Comparison of ENCODE assay signal across 21 mouse cellular contexts in genomic region chr13:84625527-84625926, GRCm38 (mm10).
DNase-seq lines count a peak whose midpoint lies in the region; ATAC-seq and TF ChIP-seq lines count a peak whose summit lies in the region.
"Had no signal": no experiment of that assay in that cellular context is flagged by ENCODE, and none has a peak within 500 bp of the region (broad histone marks: within the 10 kb centered on the region; RNA-seq: fewer than 3 reads in every experiment).

No protein-coding gene starts in this region.

- H3K4me1 ChIP-seq in kidney, postnatal 0 days (replicated peaks; ENCODE audit: insufficient read depth, low read length), result no peaks in the 10 kb centered on the region
- H3K4me1 ChIP-seq: embryonic facial prominence, embryonic 15.5 days; heart, embryonic 13.5 days; hindbrain, embryonic 15.5 days had no signal

- H3K4me2 ChIP-seq in kidney, postnatal 0 days (ENCODE audit: low read length), result no peak overlapping the region
- H3K4me2 ChIP-seq: embryonic facial prominence, embryonic 15.5 days; heart, embryonic 13.5 days; hindbrain, embryonic 15.5 days had no signal

- TF ChIP-seq CTCF in kidney, postnatal 0 days (IDR thresholded peaks at IDR 0.05; ENCODE audit: low read depth), result no peak

- no peak for ATAC-seq in kidney, postnatal 0 days (replicated peaks; ENCODE audit: low FRiP score, low read depth)
- ATAC-seq: inflammation-experienced regulatory T-cells, adult 6 months; intestine, postnatal 0 days had no signal

- H3K9me3 ChIP-seq in kidney, postnatal 0 days (replicated peaks; ENCODE audit: low read length), result no peaks in the 10 kb centered on the region
- H3K9me3 ChIP-seq: embryonic facial prominence, embryonic 15.5 days; G1E; heart, embryonic 13.5 days; hindbrain, embryonic 15.5 days had no signal

- peak; percentile 1 for DNase-seq in kidney, postnatal 0 days (ENCODE audit: low spot score)
- no peak for DNase-seq in kidney, postnatal 36 days
- peak; percentile 43 for DNase-seq in NIH3T3 (ENCODE audit: low read depth)
- peak; percentile 30 for DNase-seq in embryo, embryonic 10 days (ENCODE audit: low spot score)
- peak; percentile 31 for DNase-seq in forelimb bud, embryonic 11.5 days (ENCODE audit: low read depth, low spot score)
- no peak for DNase-seq in frontal cortex, adult 2 months (ENCODE audit: extremely low spot score in 1 of 2, low spot score in 1 of 2)
- no peak for DNase-seq in right cerebral cortex, postnatal 36 days (ENCODE audit: low spot score in 2 of 2)
- DNase-seq: adrenal gland, postnatal 10 days; cerebellum, adult 11 months; cerebellum, adult 8-10 months; cerebellum, postnatal 14 days; gastrocnemius, postnatal 36 days; heart, adult 11 months; heart, postnatal 36 days had no signal

- H3K27me3 ChIP-seq in kidney, postnatal 0 days (ENCODE audit: insufficient read depth, low read length), result no peaks in the 10 kb centered on the region
- H3K27me3 ChIP-seq: embryonic facial prominence, embryonic 15.5 days; heart, embryonic 13.5 days; hindbrain, embryonic 15.5 days had no signal

- WGBS in kidney, postnatal 0 days, result 23% methylated on average over 1 of the region's 1 CpGs

- no peaks in the 10 kb centered on the region for H3K36me3 ChIP-seq in kidney, postnatal 0 days (ENCODE audit: insufficient read depth, low read length)
- H3K36me3 ChIP-seq: embryonic facial prominence, embryonic 15.5 days; G1E; heart, embryonic 13.5 days; hindbrain, embryonic 15.5 days had no signal

- H3K4me3 ChIP-seq in kidney, postnatal 0 days (replicated peaks; ENCODE audit: low read depth, low read length), result no peak overlapping the region
- H3K4me3 ChIP-seq: embryonic facial prominence, embryonic 15.5 days; erythroblast, embryonic 14.5 days; heart, embryonic 13.5 days; hindbrain, embryonic 15.5 days had no signal

- no peak overlapping the region for H3K9ac ChIP-seq in kidney, postnatal 0 days (ENCODE audit: low read depth, low read length)
- H3K9ac ChIP-seq: embryonic facial prominence, embryonic 15.5 days; heart, embryonic 13.5 days; hindbrain, embryonic 15.5 days had no signal

- H3K27ac ChIP-seq in kidney, postnatal 0 days, result no peak overlapping the region
- H3K27ac ChIP-seq: embryonic facial prominence, embryonic 15.5 days; heart, embryonic 13.5 days; hindbrain, embryonic 15.5 days had no signal

Comparison
In these comparisons a context has a peak if more than half of its experiments do, and no peak if none do; other contexts are left out.
1. DNase-seq: peak in kidney, postnatal 0 days (single experiment), NIH3T3 (single experiment), embryo, embryonic 10 days (single experiment) and forelimb bud, embryonic 11.5 days (single experiment); none in kidney, postnatal 36 days (0 of 2), frontal cortex, adult 2 months (0 of 2) and right cerebral cortex, postnatal 36 days (0 of 2).